Mouse (Mus musculus) ES-CJ7 (cell line): ENCODE data around the gene Adssl1.

Source experiments
- DNase-seq: peaks from one replicate; pipeline ENCODE4 v3.0.0; 2011; ENCODE audit warnings: low read depth, low spot score

The Adssl1 gene

DNA sequence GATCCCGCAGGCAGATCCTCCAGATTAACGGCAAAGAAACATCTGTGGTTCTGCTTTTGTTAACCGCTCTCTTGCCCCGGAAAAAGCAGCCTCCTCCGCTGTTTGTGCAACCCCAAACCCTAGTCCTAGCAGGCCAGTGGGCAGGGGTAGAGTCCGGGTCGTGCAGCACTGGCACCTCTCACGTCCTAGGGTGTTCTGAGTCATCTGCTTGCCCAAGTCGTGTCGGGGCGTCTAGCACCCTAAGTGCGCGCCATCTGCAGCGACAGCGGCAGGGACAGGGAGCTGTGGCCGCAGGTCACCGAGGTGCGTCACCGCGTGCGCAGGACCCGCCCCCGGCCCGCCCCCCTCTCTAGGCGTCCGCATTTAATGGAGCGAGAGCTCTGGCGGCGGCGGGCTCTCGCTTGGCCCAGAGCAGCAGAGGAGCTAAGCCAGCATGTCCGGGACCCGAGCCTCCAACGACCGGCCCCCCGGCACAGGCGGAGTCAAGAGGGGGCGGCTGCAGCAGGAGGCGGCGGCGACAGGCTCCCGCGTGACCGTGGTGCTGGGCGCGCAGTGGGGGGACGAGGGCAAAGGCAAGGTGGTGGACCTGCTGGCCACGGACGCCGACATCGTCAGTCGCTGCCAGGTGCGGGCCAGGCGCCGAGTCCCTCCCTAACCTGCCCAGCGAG, at the start of gene Adssl1:
Adssl1 (plus strand) TSS at position 360 of the 668 bp plus-strand sequence.
- no peak for DNase-seq

DNA sequence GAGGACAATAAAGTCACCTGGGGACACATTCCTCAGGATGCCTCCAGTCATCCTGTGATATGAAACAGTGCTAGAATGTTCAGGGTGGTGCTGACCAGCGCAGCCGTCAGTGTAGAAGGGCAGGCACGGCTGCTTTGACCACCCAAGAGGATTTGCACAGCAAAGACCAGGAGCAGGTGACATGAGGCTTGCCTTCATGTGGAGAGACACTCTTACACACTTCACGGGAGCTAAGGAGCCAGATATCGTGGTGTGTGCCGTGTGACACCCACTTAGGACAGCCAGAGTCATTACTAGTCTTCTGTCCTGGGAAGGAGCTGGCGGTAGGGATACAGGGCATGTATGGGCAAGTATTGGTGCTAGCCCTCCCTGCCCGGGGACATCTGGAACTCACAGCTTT, 49.7 kb upstream of the Adssl1 start:
- no peak for DNase-seq

DNA sequence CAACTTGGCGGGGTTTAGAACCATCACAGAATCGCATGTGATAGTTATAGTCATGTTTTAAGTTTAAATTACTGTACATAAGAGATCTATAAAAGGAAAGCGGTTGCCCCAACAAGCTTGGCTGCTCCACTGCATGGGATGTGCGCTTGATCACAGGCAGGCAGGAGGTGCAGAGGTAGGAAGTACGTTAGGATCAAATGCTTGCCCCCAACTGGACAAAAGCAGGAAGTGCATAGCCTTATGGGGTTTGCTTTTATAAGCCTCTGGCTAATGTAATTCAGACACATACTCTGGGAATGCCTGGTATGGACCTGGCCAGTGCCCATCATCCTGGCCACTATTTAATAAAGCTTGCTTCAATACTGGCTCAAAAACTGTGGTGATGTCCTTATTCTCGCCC, 48.8 kb upstream of the Adssl1 start:
- DNase-seq, result peak; percentile 67

DNA sequence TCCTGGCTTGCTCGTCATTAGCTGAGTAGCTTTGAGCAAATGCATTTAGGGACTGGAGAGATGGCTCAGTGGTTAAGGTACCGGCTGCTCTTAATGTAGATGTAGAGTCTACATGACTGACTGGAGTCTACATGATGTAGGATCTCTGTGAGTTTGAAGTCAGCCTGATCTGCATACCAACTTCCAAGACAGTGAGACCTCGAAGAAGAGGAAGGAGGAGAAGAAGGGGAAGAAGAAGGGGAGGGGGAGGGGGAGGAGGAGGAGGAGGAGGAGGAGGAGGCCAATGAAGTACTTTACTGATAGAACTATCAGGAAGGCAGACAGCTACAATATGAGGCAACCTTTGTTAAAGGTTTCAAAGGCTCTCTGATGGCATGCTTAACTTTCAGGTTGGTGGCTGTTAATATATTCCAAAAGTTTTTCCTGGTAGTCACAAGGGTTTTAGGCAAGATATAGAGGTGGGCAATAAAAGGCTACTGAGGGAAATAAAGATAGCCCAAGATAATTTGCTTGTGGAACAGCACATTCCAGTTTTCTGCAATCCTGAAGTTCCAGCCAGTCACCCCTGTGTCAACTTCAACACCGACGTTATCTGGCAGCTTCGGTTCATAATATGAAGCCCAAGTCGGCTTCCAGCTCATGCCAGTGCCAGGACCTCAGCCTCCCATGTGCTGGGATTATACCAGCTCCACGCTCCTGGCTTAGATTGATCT, 44.4 kb upstream of the Adssl1 start:
- DNase-seq, result no peak

DNA sequence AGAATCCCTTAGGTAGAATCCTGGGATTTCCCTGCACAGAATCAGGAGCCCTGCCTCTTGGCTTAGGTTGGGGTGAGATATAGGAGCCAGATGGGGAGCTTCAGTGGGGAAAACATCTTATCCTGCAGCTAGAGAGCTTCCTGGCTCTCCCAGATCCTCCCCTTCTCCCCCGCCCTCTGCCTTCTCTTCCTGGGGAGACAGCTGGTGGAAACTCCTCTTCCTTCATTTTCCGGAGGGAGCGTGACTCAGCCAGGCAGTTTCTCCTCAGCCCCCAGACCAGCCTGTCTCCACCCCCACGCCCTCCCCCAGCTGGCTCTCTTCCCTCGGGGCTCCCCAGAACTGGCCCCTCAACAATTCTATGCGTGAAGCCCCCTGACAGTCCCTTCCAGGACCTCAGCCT, 43.5 kb upstream of the Adssl1 start:
- DNase-seq, result no peak

DNA sequence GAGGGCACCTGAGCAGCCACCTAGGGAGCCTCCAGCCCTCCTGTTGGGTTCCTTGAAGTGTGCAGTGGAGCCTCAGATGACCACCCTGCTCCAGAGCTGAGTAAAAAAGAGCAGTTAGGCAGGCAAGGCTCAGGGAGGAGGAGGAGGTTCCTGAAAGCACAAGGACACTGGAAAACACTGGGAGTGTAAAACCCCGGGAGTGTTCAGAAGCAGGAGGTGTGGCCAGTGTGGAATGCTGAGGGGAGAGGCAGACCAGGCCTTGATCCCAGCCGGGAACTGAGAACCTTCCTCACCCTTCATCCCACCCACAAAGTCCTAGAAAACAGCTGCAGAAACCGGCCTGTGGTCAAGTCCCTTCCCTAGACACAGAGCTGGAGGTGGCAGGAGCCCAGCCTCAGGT, 43.1 kb upstream of the Adssl1 start:
- DNase-seq, result peak; percentile 70

DNA sequence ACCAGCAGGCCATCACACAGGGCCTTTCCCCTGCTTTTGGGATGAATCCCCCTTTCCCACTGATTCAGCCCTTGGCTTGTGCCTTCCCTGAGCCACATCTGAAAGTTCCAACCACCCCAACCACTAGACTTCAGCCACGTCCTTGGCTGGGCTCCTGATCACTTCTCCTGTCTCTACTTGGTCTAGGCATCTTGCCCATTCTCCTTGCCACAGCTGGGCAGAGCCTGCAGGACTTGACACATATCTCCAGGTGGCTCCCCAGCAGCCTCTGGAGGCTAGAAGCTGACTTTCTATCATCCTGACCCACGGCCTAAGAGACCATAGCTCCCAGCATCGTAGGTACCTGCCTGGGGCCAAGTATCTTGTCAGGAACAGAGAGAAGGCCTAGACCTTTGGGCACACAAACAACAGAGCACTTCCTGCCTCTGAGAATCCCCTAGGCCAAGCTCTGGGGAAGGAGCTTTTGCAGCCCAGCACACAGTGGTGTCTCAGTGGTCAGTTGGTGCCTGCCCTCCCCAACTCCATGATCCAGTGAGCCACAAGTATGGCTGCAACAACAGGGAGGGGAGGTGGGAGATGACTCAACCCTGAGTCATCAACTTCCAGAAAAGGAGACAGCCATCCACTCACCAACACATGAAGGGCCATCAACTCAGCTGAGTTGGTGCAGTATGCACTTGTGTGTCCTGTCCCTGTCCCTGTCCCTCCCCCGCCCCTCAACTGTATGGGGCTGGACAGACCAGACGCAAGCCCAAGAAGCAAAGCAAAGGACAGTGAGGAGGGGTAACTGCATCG, 41.4 kb upstream of the Adssl1 start:
- no peak for DNase-seq

DNA sequence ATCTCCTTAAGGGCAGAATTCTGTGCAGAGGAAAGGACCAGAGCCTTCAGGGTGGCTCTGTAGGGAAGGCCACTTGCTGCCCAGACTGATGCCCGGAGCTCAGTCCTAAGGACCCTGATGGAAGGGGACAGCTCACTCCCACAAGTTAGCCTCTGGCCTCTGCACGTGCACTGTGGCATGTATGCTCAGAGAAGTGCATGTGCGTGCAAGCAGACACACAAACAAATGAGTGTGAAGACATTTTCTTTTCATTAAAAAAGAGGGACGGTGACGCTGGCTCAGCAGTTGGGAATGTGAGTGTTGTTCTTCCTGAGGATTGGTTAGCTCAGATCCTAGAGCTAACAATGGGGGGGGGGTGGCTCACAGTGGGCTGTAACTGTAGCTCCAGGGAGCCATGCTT, 40.4 kb upstream of the Adssl1 start:
- DNase-seq, result no peak

DNA sequence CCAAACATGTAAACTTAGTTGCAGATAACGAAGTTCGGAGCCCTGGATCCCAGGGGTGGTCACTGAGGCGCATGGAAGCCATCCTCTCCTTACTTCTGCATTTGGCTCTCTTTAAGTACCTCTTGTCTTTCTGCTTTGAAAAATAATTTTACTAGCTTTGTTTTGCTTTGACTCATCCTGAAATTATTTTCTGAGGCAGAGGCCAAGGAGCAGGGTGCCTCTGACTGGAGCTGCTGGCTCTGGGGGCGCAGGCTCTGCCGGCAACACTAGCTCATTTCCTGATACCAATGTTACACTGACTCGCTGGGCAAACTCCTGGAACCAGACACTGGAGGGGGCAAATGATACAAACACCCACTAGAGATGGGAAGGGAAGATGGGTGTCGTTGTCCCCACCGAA, 39.9 kb upstream of the Adssl1 start:
- DNase-seq, result no peak

DNA sequence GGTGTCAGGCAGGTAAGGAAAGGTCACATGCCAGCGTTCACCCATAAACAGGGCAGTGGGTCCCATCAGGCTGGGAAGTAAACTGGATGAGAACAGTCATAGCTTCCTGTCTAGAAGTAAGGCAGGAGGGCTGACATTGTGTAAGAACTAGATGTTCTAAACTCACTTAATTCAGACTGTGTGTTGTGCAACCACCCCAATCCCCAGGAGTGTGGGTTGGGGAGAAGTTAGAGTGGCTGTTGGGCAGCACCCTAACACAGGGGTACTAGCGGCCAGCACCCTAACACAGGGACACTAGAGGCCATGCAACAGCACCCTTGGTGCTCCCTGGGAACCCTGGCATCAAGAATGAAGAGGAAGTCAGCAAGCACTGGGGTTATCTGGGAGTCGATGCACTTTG, 38.7 kb upstream of the Adssl1 start:
- no peak for DNase-seq

DNA sequence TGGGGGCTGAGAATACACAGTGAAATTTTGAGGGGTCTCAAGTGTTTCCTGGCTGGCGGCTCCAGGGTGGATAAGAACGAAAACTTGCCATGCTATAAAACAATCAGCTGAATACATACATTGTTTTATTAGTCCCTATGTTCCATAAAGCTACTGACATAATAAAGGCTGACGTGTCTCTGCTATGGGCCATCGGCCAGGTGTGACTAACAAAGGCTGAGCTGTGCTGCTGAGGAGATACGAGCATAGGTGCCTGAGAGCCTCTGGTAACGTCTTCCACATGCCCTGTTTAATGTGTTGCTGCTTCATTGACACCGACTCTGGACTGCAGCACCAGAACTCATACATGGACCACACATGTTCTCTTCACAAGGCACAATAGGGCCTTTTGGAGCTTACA, 34.9 kb upstream of the Adssl1 start:
- no peak for DNase-seq

DNA sequence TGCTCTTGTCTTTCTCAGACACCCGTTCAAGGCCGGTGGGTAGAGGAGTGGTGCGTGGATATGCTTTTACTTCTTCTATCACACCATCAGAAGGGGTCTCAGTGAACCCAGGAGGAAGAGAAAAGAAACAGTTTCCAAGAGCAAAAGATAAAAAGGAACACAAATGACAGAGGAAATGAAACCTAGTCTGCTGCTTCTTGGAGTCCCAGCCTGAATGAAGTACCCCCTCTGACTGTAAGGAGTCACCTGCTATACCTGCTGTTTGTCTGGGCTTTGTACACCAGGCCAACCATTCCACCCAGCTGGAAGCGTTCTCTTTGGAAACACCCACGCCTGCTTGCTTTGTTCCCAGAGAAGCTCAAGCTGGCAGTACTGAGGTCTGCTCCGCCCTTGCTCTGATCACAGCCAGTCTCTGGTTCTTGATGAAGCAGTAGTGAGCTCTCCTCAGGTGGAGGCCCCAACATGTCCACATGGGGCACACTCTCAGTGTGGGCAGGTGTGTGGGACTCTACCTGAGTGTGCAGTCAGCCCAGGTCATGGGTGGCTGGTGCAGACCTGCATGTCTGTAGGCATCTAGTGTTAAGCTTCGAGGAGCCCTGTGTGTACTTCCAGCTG, 33.8 kb upstream of the Adssl1 start:
- DNase-seq, result peak; percentile 56

DNA sequence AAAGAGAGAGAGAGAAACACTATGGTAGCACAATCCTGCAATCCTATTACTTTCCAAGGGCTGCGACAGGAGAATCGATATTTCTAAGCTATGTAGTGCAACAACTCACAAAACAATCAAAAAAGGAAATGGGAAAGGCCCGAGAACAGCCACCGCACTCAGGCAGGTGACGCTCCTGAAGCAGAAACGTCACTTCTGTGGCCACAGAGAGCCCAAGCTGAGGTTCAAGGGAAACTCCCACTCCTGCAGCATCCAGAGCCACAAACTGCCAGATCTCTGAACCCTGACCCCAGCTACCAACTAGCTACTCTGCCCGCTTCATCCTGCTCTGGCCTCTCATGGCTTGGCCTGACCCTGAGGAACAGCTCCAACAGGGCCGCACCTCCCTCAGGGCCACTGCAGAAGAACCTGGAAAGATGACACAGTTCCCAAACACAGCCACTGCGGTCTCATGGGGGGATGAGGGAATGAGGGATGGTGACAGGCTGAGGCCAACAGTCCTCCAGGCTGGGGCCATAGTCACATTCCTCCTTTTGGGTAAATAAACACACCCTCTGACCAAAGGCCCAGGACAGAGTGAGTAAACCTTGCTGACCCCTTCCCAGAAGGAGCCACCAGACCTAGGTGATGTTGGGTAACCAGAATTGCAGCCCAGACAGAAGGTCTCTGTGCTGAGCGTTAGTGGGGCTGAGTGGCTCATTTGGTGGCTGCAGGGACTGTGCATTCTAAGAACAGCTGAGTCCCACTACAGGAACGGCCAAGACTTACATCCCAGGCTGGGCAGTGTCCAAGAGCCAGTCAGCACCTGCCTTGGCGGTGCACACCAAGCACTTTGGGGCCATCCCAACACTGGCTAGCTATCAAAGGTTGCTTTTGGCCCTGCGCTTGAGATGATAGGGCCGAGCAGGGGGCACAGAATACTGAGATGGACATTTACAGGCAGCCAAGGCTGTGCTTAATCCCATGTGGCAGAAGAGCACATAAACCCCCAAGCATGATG, 32.4 kb upstream of the Adssl1 start:
- DNase-seq, result no peak

DNA sequence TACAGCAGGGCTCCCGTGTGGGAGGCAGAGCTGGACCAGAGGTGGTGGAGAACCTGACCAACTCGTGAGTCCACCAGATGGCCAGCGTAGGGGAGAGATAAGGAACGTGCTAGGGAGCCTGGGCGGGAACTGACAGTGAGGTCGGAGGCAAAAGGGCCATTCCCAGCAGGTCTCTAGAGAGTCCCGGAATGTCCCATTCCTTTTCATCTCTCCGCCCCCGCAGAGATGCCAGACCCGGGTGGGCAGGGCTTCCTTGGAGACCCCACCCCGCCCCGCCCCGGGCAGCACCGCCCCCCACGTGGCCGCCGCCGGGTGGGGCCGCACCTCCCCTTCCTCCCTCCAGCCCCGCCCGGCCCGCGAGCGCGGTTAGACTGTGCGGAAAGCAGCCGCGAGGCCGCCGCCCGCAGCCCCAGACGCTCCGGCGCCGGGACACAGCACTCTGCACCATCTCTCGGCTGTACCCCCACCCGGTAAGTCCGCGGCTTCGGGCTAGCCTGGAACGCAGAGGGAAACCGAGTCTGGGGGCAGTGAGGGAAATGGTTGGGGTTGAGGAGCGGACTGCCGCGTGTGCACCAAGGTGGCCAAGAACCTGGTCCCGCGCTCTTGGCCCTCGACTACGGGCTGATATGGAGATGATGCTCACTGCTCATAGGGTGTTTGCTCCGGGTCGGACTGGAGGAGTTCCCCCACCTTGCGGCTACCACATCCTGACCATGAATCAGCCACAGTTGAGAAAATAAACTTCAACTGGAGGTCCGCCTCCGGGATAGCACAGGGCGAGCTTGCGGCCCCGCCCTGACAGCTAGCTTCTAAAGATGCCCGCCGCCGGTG, 31.2 kb upstream of the Adssl1 start, which contains the start of gene Inf2:
Inf2 (plus strand) TSS at position 359 of the 831 bp plus-strand sequence.
- peak; percentile 70 for DNase-seq

DNA sequence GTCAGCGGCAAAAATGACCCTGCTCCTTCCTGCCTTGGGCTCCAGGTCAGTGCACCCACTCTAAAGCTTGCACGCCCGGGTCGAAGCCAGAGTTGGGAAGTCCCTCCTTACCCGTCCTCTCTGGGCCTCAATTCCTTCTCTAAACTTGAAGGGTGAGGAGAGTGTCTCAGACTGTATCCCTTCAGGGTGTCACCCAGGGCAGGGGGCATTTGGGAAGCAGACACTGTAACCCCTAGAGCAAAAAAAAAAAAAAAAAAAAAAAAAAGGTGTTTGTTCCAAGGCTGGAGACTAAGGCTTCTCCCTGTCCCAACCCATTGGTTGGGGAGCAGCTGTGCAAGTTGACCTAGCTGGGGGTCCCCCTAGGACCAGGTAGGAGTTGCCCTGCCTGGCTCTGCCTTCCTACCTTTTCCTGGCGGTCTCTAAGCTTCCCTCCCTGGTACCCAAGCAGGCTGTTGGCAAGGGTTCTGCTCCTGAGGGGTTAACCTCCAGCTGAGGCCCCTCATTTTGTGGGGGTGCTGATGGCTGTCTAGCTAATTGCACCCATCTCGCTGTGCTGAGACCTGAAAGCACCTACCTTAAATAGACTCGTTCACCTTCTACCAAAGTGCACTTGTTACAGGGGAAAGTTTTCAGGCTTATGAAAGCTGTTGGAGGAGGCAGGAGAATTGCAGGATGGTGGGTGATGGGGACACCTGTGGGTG, 30.2 kb upstream of the Adssl1 start:
- DNase-seq, result no peak

DNA sequence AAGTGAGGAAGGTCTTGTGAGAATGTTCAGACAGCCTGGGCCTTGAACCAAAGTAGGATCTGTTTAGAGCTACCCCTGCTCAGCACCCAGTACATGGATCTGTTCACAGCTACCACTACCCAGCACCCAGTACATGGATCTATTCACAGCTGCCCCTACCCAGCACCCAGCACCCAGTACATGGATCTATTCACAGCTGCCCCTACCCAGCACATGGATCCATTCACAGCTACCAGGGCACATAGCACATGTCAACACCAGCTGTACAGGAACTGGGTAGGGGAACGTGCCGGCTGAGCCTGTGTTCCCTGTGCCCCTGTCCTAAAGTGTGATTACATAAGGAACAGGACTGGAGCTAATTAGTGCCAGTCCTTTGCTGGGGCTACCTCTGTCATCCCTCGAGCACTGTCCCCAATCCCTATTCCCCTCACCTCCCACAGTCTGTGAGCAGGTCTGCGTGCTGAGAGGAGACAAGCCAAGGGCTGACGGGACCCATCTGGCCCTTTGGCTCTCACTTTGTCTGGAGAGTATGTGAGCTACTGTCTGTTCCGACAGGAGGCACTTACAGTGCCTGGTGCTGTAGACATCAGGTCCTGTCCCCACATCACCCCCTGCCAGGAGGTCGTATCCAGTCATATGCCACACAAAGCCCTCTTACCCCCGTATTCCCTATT, 29.1 kb upstream of the Adssl1 start:
- no peak for DNase-seq

DNA sequence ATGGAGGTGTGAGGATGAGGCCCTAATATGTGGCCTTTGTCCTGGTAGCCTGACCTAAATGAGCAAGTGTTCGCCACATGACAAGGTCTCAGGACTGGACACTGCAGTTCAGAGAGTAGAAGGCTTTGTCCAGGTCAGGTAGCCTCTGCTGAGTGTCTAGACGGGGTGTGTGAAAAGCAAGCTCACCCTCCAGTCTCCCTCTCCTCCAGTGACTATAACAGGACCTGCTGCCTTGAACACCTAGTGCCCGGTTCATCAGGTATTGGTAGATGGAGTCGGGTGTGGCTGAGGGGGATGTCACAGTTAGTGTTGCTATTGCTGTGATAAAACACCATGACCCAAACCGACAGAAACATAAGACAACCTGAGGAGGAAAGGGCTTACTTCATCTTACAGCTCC, 28.6 kb upstream of the Adssl1 start:
- no peak for DNase-seq

DNA sequence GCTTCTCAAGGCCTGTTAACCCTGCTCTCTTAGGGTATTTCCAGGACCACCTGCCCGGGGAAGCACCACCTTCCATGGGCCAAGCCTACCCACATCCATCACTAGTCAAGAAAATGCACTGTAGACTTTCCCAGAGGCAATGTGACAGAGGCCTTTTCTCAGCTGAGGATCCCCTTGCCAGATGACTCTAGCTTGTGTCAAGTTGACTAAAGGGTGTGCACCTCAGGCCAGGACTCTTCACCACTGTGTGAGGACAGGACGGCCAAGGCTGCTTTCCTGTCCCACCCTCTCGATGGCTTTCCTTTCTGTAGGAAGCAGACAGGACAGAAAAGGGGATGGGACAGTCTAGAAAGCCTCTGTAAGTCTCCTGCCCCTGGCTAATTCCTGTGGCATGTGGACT, 28.1 kb upstream of the Adssl1 start:
- DNase-seq, result no peak
